In genomic region chr1:192765531-192765930, GRCm38 (mm10) we compare ENCODE assay signal across 16 mouse cellular contexts. TPM values are rescaled to one million over a fixed set of nuclear protein-coding genes. Genes with fewer than 3 reads are reported as not detected.
DNase-seq lines count a peak whose midpoint lies in the region; ATAC-seq and TF ChIP-seq lines count a peak whose summit lies in the region.
"Had no signal": no experiment of that assay in that cellular context is flagged by ENCODE, and none has a peak within 500 bp of the region (broad histone marks: within the 10 kb centered on the region; RNA-seq: fewer than 3 reads in every experiment).

No protein-coding gene starts in this region.

- TF ChIP-seq CTCF in stomach, postnatal 0 days (IDR thresholded peaks at IDR 0.05; ENCODE audit: low read depth): peak; percentile 61

- H3K4me2 ChIP-seq in liver, embryonic 11.5 days: no peak overlapping the region
- no peak overlapping the region for H3K4me2 ChIP-seq in stomach, postnatal 0 days (replicated peaks; ENCODE audit: low read depth)
- H3K4me2 ChIP-seq: heart, embryonic 13.5 days; limb, embryonic 12.5 days; neural tube, embryonic 12.5 days had no signal

- no peak overlapping the region for H3K27ac ChIP-seq in liver, embryonic 11.5 days (ENCODE audit: low read depth, low read length)
- no peak overlapping the region for H3K27ac ChIP-seq in stomach, postnatal 0 days (replicated peaks)
- H3K27ac ChIP-seq: heart, embryonic 13.5 days; limb, embryonic 12.5 days; neural tube, embryonic 12.5 days had no signal

- DNase-seq in liver (peak; percentile 8), ZHBTc4 (ENCODE audit: low read depth, low spot score) (peak; percentile 62)
- DNase-seq in liver, embryonic 11.5 days (ENCODE audit: low spot score): no peak
- DNase-seq in thymus, postnatal 4 days: peak; percentile 32
- no peak for DNase-seq in thymus, postnatal 14 days
- DNase-seq in stomach, postnatal 0 days (ENCODE audit: low spot score): peak; percentile 51
- DNase-seq in frontal cortex, adult 2 months (ENCODE audit: extremely low spot score in 1 of 2, low spot score in 1 of 2): no peak
- DNase-seq: cerebellum, postnatal 14 days; kidney, postnatal 10 days; spleen, adult 18-20 months had no signal

- no peak for TF ChIP-seq EP300 in stomach, postnatal 0 days (optimal IDR thresholded peaks at IDR 0.05)

- no peaks in the 10 kb centered on the region for H3K36me3 ChIP-seq in liver, embryonic 11.5 days (ENCODE audit: control insufficient read depth, insufficient read depth, low read length)
- no peaks in the 10 kb centered on the region for H3K36me3 ChIP-seq in stomach, postnatal 0 days (ENCODE audit: control insufficient read depth, insufficient read depth, low read length)
- H3K36me3 ChIP-seq: heart, embryonic 13.5 days; limb, embryonic 12.5 days; neural tube, embryonic 12.5 days had no signal

- no peak for ATAC-seq in liver, embryonic 11.5 days (replicated peaks; ENCODE audit: low FRiP score)
- ATAC-seq in stomach, postnatal 0 days (ENCODE audit: low FRiP score, low TSS enrichment): no peak
- no peak for ATAC-seq in inflammation-experienced regulatory T-cells, adult 6 months
- ATAC-seq: forebrain, embryonic 14.5 days; Patski had no signal

- H3K9me3 ChIP-seq in liver, embryonic 11.5 days (ENCODE audit: control insufficient read depth, low read length): no peaks in the 10 kb centered on the region
- no peaks in the 10 kb centered on the region for H3K9me3 ChIP-seq in stomach, postnatal 0 days (ENCODE audit: control insufficient read depth, low read length)
- H3K9me3 ChIP-seq: heart, embryonic 13.5 days; limb, embryonic 12.5 days; neural tube, embryonic 12.5 days had no signal

- WGBS in liver, embryonic 11.5 days: 21% methylated on average over 4 of the region's 4 CpGs
- 46% methylated on average over 4 of the region's 4 CpGs for WGBS in stomach, postnatal 0 days

- no peaks in the 10 kb centered on the region for H3K27me3 ChIP-seq in liver, embryonic 11.5 days (replicated peaks; ENCODE audit: control insufficient read depth, insufficient read depth, low read length)
- H3K27me3 ChIP-seq in stomach, postnatal 0 days (ENCODE audit: control insufficient read depth, insufficient read depth, low read length): no peaks in the 10 kb centered on the region
- H3K27me3 ChIP-seq: heart, embryonic 13.5 days; limb, embryonic 12.5 days; neural tube, embryonic 12.5 days; Patski had no signal

- peaks cover 7% of the 10 kb centered on the region; the same call in 1 of the 2 replicates for H3K4me1 ChIP-seq in liver, embryonic 11.5 days (replicated peaks; ENCODE audit: control insufficient read depth, insufficient read depth, low read length)
- 0 out of 2 replicates have a peak, but pooled peaks cover 3% of the 10 kb centered on the region for H3K4me1 ChIP-seq in stomach, postnatal 0 days (replicated peaks; ENCODE audit: control insufficient read depth, insufficient read depth)

- H3K9ac ChIP-seq in liver, embryonic 11.5 days (ENCODE audit: low read depth, low read length): no peak overlapping the region
- H3K9ac ChIP-seq in stomach, postnatal 0 days (ENCODE audit: low read length): no peak overlapping the region
- H3K9ac ChIP-seq: heart, embryonic 13.5 days; limb, embryonic 12.5 days; neural tube, embryonic 12.5 days had no signal

- H3K4me3 ChIP-seq in liver, embryonic 11.5 days (ENCODE audit: low read depth, low read length): no peak overlapping the region
- no peak overlapping the region for H3K4me3 ChIP-seq in stomach, postnatal 0 days (ENCODE audit: low read depth, low read length)
- H3K4me3 ChIP-seq: heart, embryonic 13.5 days; limb, embryonic 12.5 days; neural tube, embryonic 12.5 days had no signal

RNA-seq across cellular contexts. Expression of gene Hhat, which starts 5.5 kb away (rescaled TPM):
- polyA plus RNA-seq in liver, embryonic 11.5 days (2014; fragmentation: Nextera tagmentation; extraction: Ambion mirVana): 3.8 and 4.3 TPM in 2 replicates
- 3.1 and 3.6 TPM in 2 replicates for polyA plus RNA-seq in stomach, postnatal 0 days (2015; fragmentation: Nextera tagmentation; extraction: Ambion mirVana)
- polyA plus RNA-seq in inflammation-experienced regulatory T-cells, adult 6 months (2017; shearing (Covaris generic)): 1 to 10 TPM in 2 of 3 experiments, under 1 TPM in 1; 0.84 to 2.9 (median 2.8) TPM
- 1.6 and 1.7 TPM in 2 replicates for polyA plus RNA-seq in frontal cortex, adult 2 months (2012; rRNA removed)

Comparison
In these comparisons a context has a peak if more than half of its experiments do, and no peak if none do; other contexts are left out.
1. DNase-seq: peak in liver (single experiment), thymus, postnatal 4 days (single experiment), ZHBTc4 (single experiment) and stomach, postnatal 0 days (single experiment); none in liver, embryonic 11.5 days (single experiment), thymus, postnatal 14 days (single experiment) and frontal cortex, adult 2 months (0 of 2).